In genomic region chr17:5397148-5398007, GRCm38 (mm10) we compare ENCODE assay signal across 8 mouse cellular contexts. TPM values are rescaled to one million over a fixed set of nuclear protein-coding genes. Genes with fewer than 3 reads are reported as not detected.
A peak's percentile ranks its signal among the peaks of the same experiment; 100 is the strongest.
DNase-seq lines count a peak whose midpoint lies in the region; ATAC-seq lines count a peak whose summit lies in the region.

No protein-coding gene starts in this region.

- H3K4me2 ChIP-seq in forebrain, embryonic 15.5 days (replicated peaks): no peak overlapping the region

- intact Hi-C loops in heart, postnatal 36 days (cut with DNase I): loop anchor here (2.0 to 5.0 kb wide), 4 partner anchors 145 to 1825 kb away; no protein-coding TSS in a partner anchor

- no peaks in the 10 kb centered on the region for H3K9me3 ChIP-seq in forebrain, embryonic 15.5 days

- DNase-seq in ES-CJ7 (ENCODE audit: low read depth, low spot score): peak; percentile 82
- DNase-seq in cerebellum, adult 11 months: peak; percentile 87
- peak; percentile 83 to 91 for DNase-seq in heart, postnatal 36 days
- DNase-seq in layer of hippocampus, adult 18-20 months (ENCODE audit: low spot score in 2 of 2): peak; percentile 75 to 95
- DNase-seq in lung, adult 18-20 months: peak; percentile 71 to 75
- DNase-seq in testis, postnatal 14 days (ENCODE audit: low spot score): peak; percentile 77

- no peaks in the 10 kb centered on the region for H3K36me3 ChIP-seq in forebrain, embryonic 15.5 days

- H3K4me1 ChIP-seq in forebrain, embryonic 15.5 days: peaks cover 7% of the 10 kb centered on the region

- no peak overlapping the region for H3K4me3 ChIP-seq in forebrain, embryonic 15.5 days

- peak; percentile 87 for ATAC-seq in forebrain, embryonic 15.5 days (replicated peaks)
- ATAC-seq in neutrophil, adult 5-6 weeks (ENCODE audit: extremely low read depth, insufficient number of reproducible peaks, low FRiP score, poor library complexity, severe bottlenecking): peak; percentile 70

- 31% methylated on average over 33 of the region's 33 CpGs for WGBS in forebrain, embryonic 15.5 days

- H3K27me3 ChIP-seq in forebrain, embryonic 15.5 days: no peaks in the 10 kb centered on the region

- H3K9ac ChIP-seq in forebrain, embryonic 15.5 days (replicated peaks): no peak overlapping the region

- no peak overlapping the region for H3K27ac ChIP-seq in forebrain, embryonic 15.5 days (replicated peaks)

RNA-seq across cellular contexts. Expression of gene Ldhal6b, which starts 21.2 kb away (rescaled TPM):
- not detected in 2 replicates for polyA plus RNA-seq in forebrain, embryonic 15.5 days (2015; fragmentation: Nextera tagmentation; extraction: Ambion mirVana)
- total RNA-seq in heart, postnatal 36 days (2021): under 1 TPM; 0.28 to 0.60 TPM
- total RNA-seq in layer of hippocampus, adult 18-20 months (2021): 1 to 10 TPM in 1 of 2 experiments, under 1 TPM in 1; 0.94 to 1.2 TPM
- 1.5 and 3.0 TPM in 2 replicates for total RNA-seq in neutrophil, adult 5-6 weeks (2017)

RNA-seq across cellular contexts. Expression of gene Tmem242, which starts 42.7 kb away (rescaled TPM):
- 98.6 and 98.9 TPM in 2 replicates for polyA plus RNA-seq in forebrain, embryonic 15.5 days (2015; fragmentation: Nextera tagmentation; extraction: Ambion mirVana)
- 100 to 1,000 TPM; 154 TPM for total RNA-seq in heart, postnatal 36 days (2021)
- total RNA-seq in layer of hippocampus, adult 18-20 months (2021): 10 to 100 TPM; 77.4 to 80.8 TPM
- total RNA-seq in neutrophil, adult 5-6 weeks (2017): 13.5 and 18.2 TPM in 2 replicates
